Mouse (Mus musculus) urinary bladder, postnatal 10 days (tissue): Measurements from ENCODE around the gene Ppfibp2.

Experiments used
- DNase-seq: peaks from one replicate; pipeline ENCODE4 v3.0.0; 2022; ENCODE audit warnings: low spot score

Gene Ppfibp2

GRCm38 (mm10) chr7:107757308-107758151, 162.5 kb downstream of the Ppfibp2 start, which contains the start of gene Cyb5r2:
Cyb5r2 (minus strand) TSS chr7:107758032.
- DNase-seq = no peak

- no peak for DNase-seq
These were observed 175.8 kb downstream of the Ppfibp2 start for GRCm38 (mm10) chr7:107770812-107771211.

GRCm38 (mm10) chr7:107778216-107778615, 183.2 kb downstream of the Ppfibp2 start:
- DNase-seq = no peak

- DNase-seq = no peak
These were observed 184.6 kb downstream of the Ppfibp2 start for GRCm38 (mm10) chr7:107779611-107780010.

- no peak for DNase-seq
These were observed 193.1 kb downstream of the Ppfibp2 start for GRCm38 (mm10) chr7:107787977-107788620.

- DNase-seq = no peak
These were observed 201.5 kb downstream of the Ppfibp2 start for GRCm38 (mm10) chr7:107796500-107796899.
